Mouse (Mus musculus) spleen, adult 12 weeks (tissue): Measurements from ENCODE around the gene 1700061G19Rik.
A peak's percentile ranks its signal among the peaks of the same experiment; 100 is the strongest.

Experiments used
- DNase-seq: peaks from one replicate; pipeline ENCODE4 v3.0.0; 2022; ENCODE audit warnings: low spot score

1700061G19Rik gene

GRCm38 (mm10) chr17:56929101-56929500 lies 53.8 kb downstream of the 1700061G19Rik start:
- DNase-seq: no peak

GRCm38 (mm10) chr17:56929530-56929929 lies 54.3 kb downstream of the 1700061G19Rik start:
- no peak for DNase-seq

GRCm38 (mm10) chr17:56930026-56930425 lies 54.7 kb downstream of the 1700061G19Rik start:
- DNase-seq: no peak

- DNase-seq: no peak
Observed at GRCm38 (mm10) chr17:56933395-56933794, 58.1 kb downstream of the 1700061G19Rik start.

- no peak for DNase-seq
Observed at GRCm38 (mm10) chr17:56934545-56935330, 59.5 kb downstream of the 1700061G19Rik start.

- peak; percentile 96 for DNase-seq
Observed at GRCm38 (mm10) chr17:56935363-56936131, 60.3 kb downstream of the 1700061G19Rik start, which contains the start of gene Mllt1. Gene Mllt1 (minus strand): TSS chr17:56935415.

- no peak for DNase-seq
Observed at GRCm38 (mm10) chr17:56936731-56937130, 61.5 kb downstream of the 1700061G19Rik start.
